Mouse (Mus musculus): ENCODE data around the gene Slc24a3.

The Slc24a3 gene

GRCm38 (mm10) chr2:145462253-145462652, 294.7 kb downstream of the Slc24a3 start:
- DNase-seq: no peak

DNA sequence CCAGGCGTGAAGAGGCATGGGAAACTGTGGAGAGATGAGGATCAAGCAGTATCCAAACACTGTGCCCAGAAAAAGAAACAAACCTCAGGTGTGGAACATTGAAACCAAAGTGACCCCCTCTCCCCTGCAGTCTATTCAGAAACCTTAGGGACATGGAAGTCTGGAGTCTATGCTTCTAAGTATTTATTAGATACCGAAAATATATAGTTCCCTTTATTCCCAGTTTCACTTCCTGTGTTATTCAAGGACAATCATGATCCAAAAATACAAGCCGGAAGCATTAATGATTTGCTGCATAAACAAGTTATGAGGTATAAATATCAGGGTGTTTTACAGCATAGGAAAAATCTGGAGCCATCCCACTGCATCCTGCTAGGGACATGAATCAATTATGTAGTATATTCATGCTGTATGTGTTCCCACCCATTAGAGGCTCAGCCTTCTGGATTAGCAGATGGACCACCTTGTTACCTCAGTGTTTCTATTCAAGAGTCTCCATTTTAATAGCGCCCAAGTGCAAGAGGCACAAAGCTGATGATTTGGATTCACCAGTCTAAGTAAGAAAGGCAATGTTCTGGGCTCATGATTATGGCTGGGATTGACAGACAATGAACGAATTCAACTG, 301.3 kb downstream of the Slc24a3 start:
- no peak for DNase-seq

DNA sequence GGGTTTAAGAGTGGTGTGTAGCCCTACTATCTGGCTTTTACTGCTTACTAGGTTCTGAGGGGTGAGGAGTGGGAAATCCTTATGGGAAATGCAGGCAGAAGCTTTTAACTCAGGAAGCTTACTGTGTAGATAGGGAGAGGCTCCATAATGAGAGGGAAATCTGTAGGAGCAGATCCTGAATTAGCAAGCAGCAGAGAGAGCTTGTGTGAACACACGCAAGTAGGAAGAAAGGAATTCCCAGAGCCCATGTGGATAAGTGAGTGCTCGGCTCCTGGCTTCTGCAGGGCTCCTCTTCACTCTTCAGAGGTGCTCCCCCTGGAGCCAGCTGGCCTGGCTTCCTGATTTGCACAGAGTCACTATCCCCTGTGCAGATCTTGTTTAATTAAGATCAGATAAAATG, 309.9 kb downstream of the Slc24a3 start:
- no peak for DNase-seq

GRCm38 (mm10) chr2:145479676-145480075, 312.1 kb downstream of the Slc24a3 start:
- DNase-seq: no peak

DNA sequence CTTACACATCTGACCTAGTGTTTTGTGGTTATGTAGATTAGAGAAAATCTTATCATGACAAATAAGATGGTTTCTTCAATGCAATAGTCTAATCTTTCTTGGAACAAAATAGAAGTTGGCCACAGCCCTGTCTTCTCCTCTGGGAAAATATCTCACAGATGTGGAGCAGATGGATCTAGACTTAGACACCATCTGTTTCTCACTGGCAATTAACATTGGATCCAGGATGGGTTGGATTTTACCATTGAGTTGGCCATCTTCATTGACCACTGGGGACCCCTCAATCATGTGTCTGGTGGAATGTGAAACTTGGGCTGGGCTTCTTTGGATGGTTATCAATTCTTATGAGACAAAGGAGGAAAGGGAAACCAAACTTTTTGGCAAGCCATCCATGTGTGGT, 332.7 kb downstream of the Slc24a3 start:
- no peak for DNase-seq

- no peak for DNase-seq
Measured at GRCm38 (mm10) chr2:145501472-145501871, 333.9 kb downstream of the Slc24a3 start.

- peak; percentile 9 for DNase-seq
Measured at GRCm38 (mm10) chr2:145507702-145508101, 340.1 kb downstream of the Slc24a3 start.

DNA sequence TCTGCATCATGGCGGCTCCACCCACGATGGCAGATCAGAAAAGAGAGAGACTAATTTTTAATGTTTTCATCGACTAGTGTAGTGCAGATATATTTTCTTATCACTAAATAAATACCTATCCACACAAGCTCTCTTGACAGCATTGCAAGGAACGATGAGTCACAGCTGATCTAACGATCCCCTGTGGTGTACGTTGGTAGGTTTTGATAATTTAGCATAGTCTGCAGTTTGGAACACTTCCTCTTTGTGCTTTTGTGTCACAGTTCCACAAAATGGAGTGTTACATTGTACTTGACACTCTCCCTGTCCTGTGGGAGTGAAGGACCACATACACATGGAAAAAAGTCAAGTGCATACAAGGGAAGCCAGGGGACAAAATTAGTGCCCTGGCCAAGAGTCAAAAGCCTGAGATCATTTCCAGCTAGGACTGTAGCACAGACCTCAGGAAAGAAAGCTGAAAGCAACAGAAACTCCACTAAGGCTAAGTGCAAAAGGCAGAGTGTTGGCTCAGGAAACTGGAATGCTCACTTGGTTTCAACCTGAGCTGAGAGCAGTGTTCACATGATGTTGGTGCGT, 343.2 kb downstream of the Slc24a3 start:
- peak; percentile 18 for DNase-seq

DNA sequence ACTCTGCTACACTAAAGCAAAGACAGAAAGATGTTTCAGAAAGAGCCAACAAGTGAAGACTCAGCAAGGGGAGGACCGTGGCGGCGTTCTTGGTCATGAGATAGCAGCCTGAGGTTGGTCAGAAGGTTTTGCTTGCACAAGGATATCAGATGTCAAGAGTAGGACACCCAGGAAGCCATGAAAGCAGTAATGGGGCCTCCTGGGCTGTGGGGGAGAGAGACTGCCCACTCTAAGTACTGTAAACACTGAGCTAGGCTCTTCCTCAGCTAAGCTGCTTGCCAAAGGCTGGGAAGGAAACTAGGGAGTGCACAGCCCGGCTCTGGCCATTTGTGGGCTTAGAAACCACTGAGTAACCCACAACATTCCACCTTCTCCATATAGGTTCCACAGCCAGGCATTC, 348.4 kb downstream of the Slc24a3 start:
- DNase-seq: no peak

GRCm38 (mm10) chr2:145517346-145517745, 349.8 kb downstream of the Slc24a3 start:
- peak; percentile 77 for DNase-seq

GRCm38 (mm10) chr2:145522017-145522416, 354.5 kb downstream of the Slc24a3 start:
- DNase-seq: peak; percentile 37

- DNase-seq: no peak
Measured at GRCm38 (mm10) chr2:145523381-145523780, 355.8 kb downstream of the Slc24a3 start.

DNA sequence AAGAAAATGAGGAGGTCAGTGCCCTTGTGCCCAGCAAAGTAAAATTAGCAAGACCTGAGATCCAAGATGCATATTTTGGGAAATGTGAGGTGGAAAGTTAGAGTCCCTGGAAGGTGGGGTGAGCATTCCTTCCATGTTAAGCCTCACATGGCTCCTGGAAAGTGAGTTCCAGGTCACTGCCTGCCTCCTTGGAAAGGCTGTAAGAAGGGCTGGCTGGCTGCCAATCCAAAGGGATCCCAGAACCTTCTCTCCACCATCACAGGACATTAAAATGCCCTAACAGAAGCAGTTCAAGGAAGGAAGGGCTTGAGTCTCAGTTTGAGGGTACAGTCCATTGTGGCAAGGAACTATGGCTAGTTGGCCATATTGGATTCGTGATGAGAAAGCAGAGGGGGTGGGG, 359.6 kb downstream of the Slc24a3 start:
- DNase-seq: no peak

DNA sequence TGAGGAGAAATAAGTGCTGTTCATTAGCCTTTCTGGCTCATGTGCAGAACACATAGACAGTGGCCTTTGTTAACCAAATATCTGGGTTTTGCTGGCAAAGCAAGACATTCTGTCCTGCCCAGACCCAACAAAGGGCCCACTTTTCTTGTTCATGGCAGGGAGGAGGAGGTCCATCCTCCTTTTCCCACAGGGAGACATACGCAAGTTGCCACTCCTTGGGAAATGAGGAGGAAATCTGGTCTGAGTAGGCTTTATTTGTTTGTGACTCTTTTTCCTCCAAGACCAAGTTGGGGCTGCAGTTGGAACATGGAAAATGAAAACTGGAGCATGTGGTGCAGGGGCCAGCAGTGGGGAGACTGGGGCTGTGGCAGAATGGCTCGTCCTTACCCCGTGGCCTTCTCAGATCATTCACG, 363.4 kb downstream of the Slc24a3 start:
- DNase-seq: no peak

GRCm38 (mm10) chr2:145533086-145533485, 365.5 kb downstream of the Slc24a3 start:
- DNase-seq: peak; percentile 85

GRCm38 (mm10) chr2:145535307-145535706, 367.8 kb downstream of the Slc24a3 start:
- DNase-seq: no peak

GRCm38 (mm10) chr2:145535774-145536173, 368.2 kb downstream of the Slc24a3 start:
- DNase-seq: no peak

DNA sequence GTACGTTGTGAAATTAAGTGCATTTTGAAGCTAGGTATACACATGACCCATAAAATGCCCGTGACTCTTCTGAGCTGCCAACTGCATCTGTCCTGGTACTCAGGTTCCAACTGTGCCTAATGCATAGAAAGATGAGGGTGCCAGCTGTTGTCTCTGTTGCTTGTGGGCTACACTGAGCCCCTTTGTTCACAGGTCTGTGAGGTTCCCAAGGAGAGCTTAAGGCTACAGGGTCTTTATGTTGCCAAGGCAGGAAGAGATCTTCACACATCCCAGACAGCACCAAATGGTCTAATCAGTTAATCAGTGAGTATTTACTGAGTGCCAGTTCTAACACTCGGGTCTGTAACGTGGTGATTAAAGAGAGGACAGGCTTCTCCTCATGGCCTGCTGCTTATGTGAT, 369.4 kb downstream of the Slc24a3 start:
- DNase-seq: no peak

- no peak for DNase-seq
Measured at GRCm38 (mm10) chr2:145541695-145542094, 374.1 kb downstream of the Slc24a3 start.

GRCm38 (mm10) chr2:145546071-145546470, 378.5 kb downstream of the Slc24a3 start:
- DNase-seq: no peak

- no peak for DNase-seq
Measured at GRCm38 (mm10) chr2:145554722-145555252, 387.2 kb downstream of the Slc24a3 start.

- DNase-seq: no peak
Measured at GRCm38 (mm10) chr2:145555713-145556112, 388.2 kb downstream of the Slc24a3 start.

- DNase-seq: peak; percentile 78
Measured at GRCm38 (mm10) chr2:145557361-145557931, 389.9 kb downstream of the Slc24a3 start.

DNA sequence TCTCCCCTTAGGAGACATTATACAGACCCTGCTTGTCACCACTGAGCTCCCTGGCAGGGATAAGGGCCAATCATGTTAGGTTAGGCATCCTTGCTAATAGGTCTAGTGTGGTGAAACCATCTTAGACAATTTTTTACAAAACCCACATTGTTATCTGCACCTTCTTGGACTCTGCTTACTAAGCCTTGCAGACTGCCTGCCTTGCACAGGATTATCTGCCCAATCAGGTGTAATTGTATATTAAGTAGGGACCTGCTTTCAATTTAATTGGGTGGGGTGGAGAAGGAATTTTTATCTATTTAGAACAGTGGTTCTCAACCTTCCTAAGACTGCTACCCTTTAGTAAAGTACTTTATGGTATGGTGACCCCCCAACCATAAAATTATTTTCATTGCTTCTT, 394.9 kb downstream of the Slc24a3 start:
- no peak for DNase-seq
